Mouse (Mus musculus) small intestine, adult 2 months (tissue): ENCODE measurements around the gene Rbm28.

ENCODE experiments used
- CTCF ChIP-seq: fragments of 200-500 bp; IDR thresholded peaks from 2 replicates; pipeline ENCODE4 v1.5.1; 2012; ENCODE audit warnings: low read depth, mild to moderate bottlenecking, control low read depth, inconsistent platforms, low read length, moderate library complexity, mixed read lengths; ENCODE audit not compliant: insufficient replicate concordance, insufficient read length; ENCODE audit errors: extremely low read depth
- POLR2A ChIP-seq: fragments of 200-500 bp; IDR thresholded peaks from 2 replicates; pipeline ENCODE4 v1.6.1; 2012; ENCODE audit warnings: low read depth, mild to moderate bottlenecking, control low read depth, inconsistent platforms, low read length, moderate library complexity

GRCm38 (mm10) chr6:29214245-29214644, 49.4 kb upstream of the Rbm28 start:
- TF ChIP-seq CTCF: no peak
- no peak for TF ChIP-seq POLR2A
